Mouse (Mus musculus) lung, postnatal 0 days (tissue): ENCODE measurements at regions not wholly inside any gene's neighbourhood (a gene's known extent, or its start where the extent isn't known, plus 50 kb on each side); places are given as distances from the start of the nearest gene placed in this dataset.
"Not testable (repeated sequence)": the region's sequence is repeated elsewhere in the genome, so short reads cannot be mapped to it uniquely, and the experiment has no call there.

ENCODE experiments used
- CTCF ChIP-seq: IDR thresholded peaks from 2 replicates; pipeline ENCODE4 v1.5.1; 2016; ENCODE audit warnings: antibody characterized with exemption, mild to moderate bottlenecking
- EP300 ChIP-seq: IDR thresholded peaks from 2 replicates; pipeline ENCODE4 v1.6.1; 2016; ENCODE audit warnings: antibody characterized with exemption, mild to moderate bottlenecking, control low read depth

- not testable (repeated sequence) for TF ChIP-seq EP300, CTCF
Observed at GRCm38 (mm10) chr13:97396286-97396685, 155.4 kb downstream of the Enc1 start.
